Mouse (Mus musculus): ENCODE results near the gene Plekhg6. TPM values are rescaled to one million over a fixed set of nuclear protein-coding genes. Genes with fewer than 3 reads are reported as not detected.

The Plekhg6 gene
- polyA plus RNA-seq, 1 experiment from 2014 or later: 0.49 TPM

- in situ Hi-C loops (cut with MboI; ENCODE audit: low pct_unique_long_range_greater_than_20kb): loop anchor here (5.0 to 10.0 kb wide), 2 partner anchors 49 to 237 kb away; no protein-coding TSS in a partner anchor
- ATAC-seq: no peak
- H3K27me3 ChIP-seq: no peaks in the 10 kb centered on the region
- no peak for TF ChIP-seq CTCF (IDR thresholded peaks at IDR 0.05)
- DNase-seq (ENCODE audit: low read depth, low spot score): no peak
- POLR2A ChIA-PET: no interaction called here
- CTCF ChIA-PET: interaction anchor here (1.0 to 4.8 kb wide), 8 partner anchors 11 to 91 kb away, joined by 3 to 32 read pairs (median 4); no protein-coding TSS in a partner anchor
Observed at GRCm38 (mm10) chr6:125365522-125365921, 15.1 kb downstream of the Plekhg6 start.

- no peak for TF ChIP-seq CTCF (IDR thresholded peaks at IDR 0.05)
- ChIA-PET POLR2A (interaction anchor here (1.0 to 2.0 kb wide), 4 partner anchors 10 to 55 kb away, joined by 3 to 9 read pairs (median 6); partner anchors contain the start of genes Ltbr and Tnfrsf1a), CTCF (interaction anchor here (0.8 to 4.8 kb wide), 6 partner anchors 18 to 95 kb away, joined by 3 to 32 read pairs (median 3); no protein-coding TSS in a partner anchor)
- H3K27me3 ChIP-seq: no peaks in the 10 kb centered on the region
- DNase-seq (ENCODE audit: low read depth, low spot score) (no peak), ATAC-seq (no peak)
- in situ Hi-C loops (cut with MboI; ENCODE audit: low pct_unique_long_range_greater_than_20kb): loop anchor here (10.0 kb wide), 1 partner anchor 50 kb away; no protein-coding TSS in a partner anchor
Observed at GRCm38 (mm10) chr6:125364448-125364847, 16.1 kb downstream of the Plekhg6 start.

DNA sequence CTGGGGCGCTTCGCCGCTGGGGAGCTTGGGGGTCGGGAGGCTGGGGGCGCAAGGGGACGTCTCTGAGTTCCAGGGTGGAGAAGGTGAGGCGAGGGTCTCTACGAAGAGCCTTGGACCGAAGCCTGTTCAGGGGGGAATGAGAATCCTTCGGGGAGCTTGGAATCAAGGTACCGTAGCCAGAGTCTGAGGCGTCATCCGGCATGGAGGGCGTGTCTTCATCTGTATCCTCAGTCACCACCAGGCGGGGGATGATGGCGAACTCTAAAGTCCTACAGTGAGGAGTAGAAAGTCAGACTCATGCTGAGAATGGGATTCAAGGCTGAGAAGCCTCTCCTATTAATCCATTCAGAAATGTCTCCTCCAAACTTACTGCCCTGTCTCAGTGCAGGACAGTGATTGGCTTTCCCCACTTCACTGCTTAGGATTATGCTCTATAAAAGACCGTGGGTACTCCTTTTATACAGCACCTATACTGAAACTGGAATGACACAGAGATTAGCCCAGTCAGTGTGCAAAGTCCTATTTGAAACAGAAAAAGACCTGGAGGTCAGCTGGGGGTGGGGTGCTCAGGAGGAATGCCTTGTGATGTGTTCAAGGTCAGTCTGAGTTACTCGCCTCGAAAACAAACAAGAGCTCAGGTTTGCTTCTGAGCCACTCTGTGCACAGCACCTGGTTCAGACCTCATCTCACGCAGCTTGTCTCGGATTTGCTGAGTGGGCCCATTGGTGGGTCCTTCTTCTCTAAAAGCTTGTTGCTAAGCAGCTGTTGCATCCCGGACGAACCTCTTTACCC is 16.9 kb downstream of the Plekhg6 start:
- in situ Hi-C loops (cut with MboI; ENCODE audit: low pct_unique_long_range_greater_than_20kb): loop anchor here (10.0 kb wide), 1 partner anchor 51 kb away; no protein-coding TSS in a partner anchor
- POLR2A ChIA-PET: interaction anchor here (0.6 to 2.0 kb wide), 6 partner anchors 9 to 54 kb away, joined by 3 to 9 read pairs (median 4); partner anchors contain the start of genes Ltbr and Tnfrsf1a
- DNase-seq (ENCODE audit: low read depth, low spot score) (no peak), ATAC-seq (no peak)
- no peaks in the 10 kb centered on the region for H3K27me3 ChIP-seq
- CTCF ChIA-PET: interaction anchor here (0.8 to 4.8 kb wide), 4 partner anchors 18 to 95 kb away, joined by 3 to 32 read pairs (median 3); no protein-coding TSS in a partner anchor
- TF ChIP-seq CTCF (IDR thresholded peaks at IDR 0.05): no peak

GRCm38 (mm10) chr6:125363021-125363420 is 17.6 kb downstream of the Plekhg6 start:
- in situ Hi-C loops (cut with MboI; ENCODE audit: low pct_unique_long_range_greater_than_20kb): loop anchor here (10.0 kb wide), 1 partner anchor 52 kb away; no protein-coding TSS in a partner anchor

DNA sequence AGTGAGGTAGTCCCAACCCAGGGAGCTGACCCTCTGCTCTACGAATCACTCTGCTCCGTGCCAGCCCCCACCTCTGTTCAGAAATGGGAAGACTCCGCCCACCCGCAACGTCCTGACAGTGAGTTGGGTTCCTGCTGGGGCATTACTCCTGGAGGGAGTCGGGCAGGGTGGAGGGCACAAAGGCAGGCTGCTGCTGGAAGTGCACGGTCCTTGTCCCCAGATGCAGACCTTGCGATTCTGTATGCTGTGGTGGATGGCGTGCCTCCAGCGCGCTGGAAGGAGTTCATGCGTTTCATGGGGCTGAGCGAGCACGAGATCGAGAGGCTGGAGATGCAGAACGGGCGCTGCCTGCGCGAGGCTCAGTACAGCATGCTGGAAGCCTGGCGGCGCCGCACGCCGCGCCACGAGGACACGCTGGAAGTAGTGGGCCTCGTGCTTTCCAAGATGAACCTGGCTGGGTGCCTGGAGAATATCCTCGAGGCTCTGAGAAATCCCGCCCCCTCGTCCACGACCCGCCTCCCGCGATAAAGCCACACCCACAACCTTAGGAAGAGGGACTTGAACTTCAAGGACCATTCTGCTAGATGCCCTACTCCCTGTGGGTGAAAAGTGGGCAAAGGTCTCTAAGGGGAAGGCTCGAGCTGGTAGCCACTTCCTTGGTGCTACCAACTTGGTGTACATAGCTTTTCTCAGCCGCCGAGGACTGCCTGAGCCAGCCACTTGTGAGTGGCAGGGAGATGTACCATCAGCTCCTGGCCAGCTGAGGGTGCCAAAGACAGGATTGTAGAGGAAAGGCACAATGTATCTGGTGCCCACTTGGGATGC is 18.9 kb downstream of the Plekhg6 start:
- ChIA-PET CTCF (interaction anchor here (0.9 to 1.2 kb wide), 2 partner anchors 9 to 86 kb away, joined by 3 read pairs; no protein-coding TSS in a partner anchor), POLR2A (no interaction called here)
- DNase-seq (ENCODE audit: low read depth, low spot score): no peak
- TF ChIP-seq CTCF (IDR thresholded peaks at IDR 0.05): no peak
- in situ Hi-C loops (cut with MboI; ENCODE audit: low pct_unique_long_range_greater_than_20kb): loop anchor here (10.0 kb wide), 1 partner anchor 53 kb away; no protein-coding TSS in a partner anchor
- no peaks in the 10 kb centered on the region for H3K27me3 ChIP-seq
- ATAC-seq: no peak

More at GRCm38 (mm10) chr6:125363021-125363420, 17.6 kb downstream of the Plekhg6 start:
- no peak for ATAC-seq
- no peaks in the 10 kb centered on the region for H3K27me3 ChIP-seq
- TF ChIP-seq CTCF (IDR thresholded peaks at IDR 0.05): no peak
- POLR2A ChIA-PET: interaction anchor here (1.1 to 2.0 kb wide), 3 partner anchors 8 to 53 kb away, joined by 4 to 8 read pairs (median 4); no protein-coding TSS in a partner anchor
- CTCF ChIA-PET: no interaction called here
- no peak for DNase-seq (ENCODE audit: low read depth, low spot score)

DNA sequence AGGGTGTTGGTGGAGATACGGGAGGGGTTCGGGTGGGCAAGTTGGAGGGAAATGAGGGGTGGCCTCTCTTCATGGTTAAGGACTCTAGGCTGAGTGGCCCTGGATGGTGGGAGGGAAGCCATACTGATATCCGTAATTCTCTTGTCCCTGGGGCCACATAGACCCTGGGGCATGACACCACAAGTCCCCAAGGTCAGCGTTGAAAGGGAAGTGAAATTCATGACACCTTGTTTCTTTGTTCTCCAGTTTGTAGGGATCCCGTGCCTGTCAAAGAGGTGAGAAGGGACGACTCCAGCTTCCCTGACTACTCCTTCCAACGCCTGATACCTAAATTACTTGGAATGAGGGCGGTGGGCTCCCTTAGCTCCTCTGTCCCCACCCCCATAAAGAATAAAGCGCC is 19.7 kb downstream of the Plekhg6 start:
- ChIA-PET CTCF (interaction anchor here (1.5 kb wide), 1 partner anchor 10 kb away, joined by 3 read pairs; no protein-coding TSS in a partner anchor), POLR2A (no interaction called here)
- TF ChIP-seq CTCF (IDR thresholded peaks at IDR 0.05): no peak
- no peak for DNase-seq (ENCODE audit: low read depth, low spot score)
- ATAC-seq: no peak
- no peaks in the 10 kb centered on the region for H3K27me3 ChIP-seq
- in situ Hi-C loops (cut with MboI; ENCODE audit: low pct_unique_long_range_greater_than_20kb): loop anchor here (10.0 kb wide), 1 partner anchor 54 kb away; no protein-coding TSS in a partner anchor

GRCm38 (mm10) chr6:125359999-125360398 is 20.6 kb downstream of the Plekhg6 start:
- CTCF ChIA-PET: interaction anchor here (1.5 to 1.9 kb wide), 2 partner anchors 11 to 85 kb away, joined by 3 to 11 read pairs; no protein-coding TSS in a partner anchor
- ATAC-seq: no peak
- DNase-seq (ENCODE audit: low read depth, low spot score): no peak
- in situ Hi-C loops (cut with MboI; ENCODE audit: low pct_unique_long_range_greater_than_20kb): loop anchor here (5.0 to 10.0 kb wide), 3 partner anchors 55 to 225 kb away; partner anchors contain the start of gene Nop2
- no peaks in the 10 kb centered on the region for H3K27me3 ChIP-seq
- TF ChIP-seq CTCF (IDR thresholded peaks at IDR 0.05): no peak
- POLR2A ChIA-PET: no interaction called here

DNA sequence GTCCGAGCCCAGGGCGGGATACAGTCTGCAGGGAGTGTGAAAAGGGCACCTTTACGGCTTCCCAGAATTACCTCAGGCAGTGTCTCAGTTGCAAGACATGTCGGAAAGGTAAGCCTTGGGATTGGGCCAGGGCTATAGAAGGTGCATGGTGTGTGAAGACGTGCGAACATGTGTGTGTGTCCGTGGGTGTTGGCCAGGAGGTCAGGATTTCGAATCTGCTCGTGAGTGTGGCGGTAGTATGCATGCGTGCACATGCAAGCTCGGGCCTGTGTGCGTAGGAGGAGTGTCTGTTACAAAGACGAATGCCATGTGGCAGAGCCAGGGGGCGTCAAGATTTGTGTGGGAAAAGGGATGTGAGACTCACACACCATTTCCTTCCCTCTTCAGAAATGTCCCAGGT is 23.3 kb downstream of the Plekhg6 start:
- no peak for ATAC-seq
- no peak for DNase-seq (ENCODE audit: low read depth, low spot score)
- ChIA-PET POLR2A (no interaction called here), CTCF (interaction anchor here (1.5 kb wide), 1 partner anchor 83 kb away, joined by 3 read pairs; no protein-coding TSS in a partner anchor)
- in situ Hi-C loops (cut with MboI; ENCODE audit: low pct_unique_long_range_greater_than_20kb): loop anchor here (5.0 to 10.0 kb wide), 2 partner anchors 75 to 223 kb away; partner anchors contain the start of gene Nop2
- no peaks in the 10 kb centered on the region for H3K27me3 ChIP-seq
- TF ChIP-seq CTCF (IDR thresholded peaks at IDR 0.05): no peak

DNA sequence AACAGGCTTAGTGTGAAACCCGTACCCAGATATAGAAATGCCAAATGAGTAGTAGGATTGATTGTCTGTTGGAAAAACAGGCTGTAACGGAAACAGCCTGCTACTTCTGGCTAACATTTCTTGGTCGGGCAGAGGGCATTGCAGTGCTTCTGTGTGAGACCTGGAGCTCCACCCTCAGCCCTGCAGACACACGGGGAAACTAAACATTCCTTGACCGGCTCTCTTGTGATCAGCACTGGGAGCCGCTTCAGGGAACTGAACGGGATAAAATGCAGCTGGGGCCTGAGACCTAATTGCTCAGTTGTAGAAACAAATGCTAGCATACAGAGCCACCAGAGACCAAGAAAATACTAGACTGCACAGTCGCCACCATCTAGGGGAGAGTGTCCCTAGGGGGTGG is 24.3 kb downstream of the Plekhg6 start:
- ChIA-PET POLR2A (no interaction called here), CTCF (interaction anchor here (1.1 to 1.5 kb wide), 2 partner anchors 55 to 81 kb away, joined by 3 read pairs; no protein-coding TSS in a partner anchor)
- ATAC-seq: no peak
- H3K27me3 ChIP-seq: no peaks in the 10 kb centered on the region
- in situ Hi-C loops (cut with MboI; ENCODE audit: low pct_unique_long_range_greater_than_20kb): loop anchor here (5.0 to 10.0 kb wide), 2 partner anchors 74 to 221 kb away; partner anchors contain the start of gene Nop2
- no peak for DNase-seq (ENCODE audit: low read depth, low spot score)
- TF ChIP-seq CTCF (IDR thresholded peaks at IDR 0.05): no peak

Measured in Patski (cell line).